Mouse (Mus musculus): ENCODE results near the gene Ryr2.
"Not testable (repeated sequence)": the region's sequence is repeated elsewhere in the genome, so short reads cannot be mapped to it uniquely, and the experiment has no call there.

Ryr2 gene

GRCm38 (mm10) chr13:12106662-12107632 lies at the start of gene Ryr2:
TSS of gene Ryr2 (minus strand) at chr13:12106945.
- peak; percentile 59 for DNase-seq (ENCODE audit: low spot score)

- DNase-seq (ENCODE audit: low spot score) = no peak
These were observed 47.2 kb upstream of the Ryr2 start for GRCm38 (mm10) chr13:12153922-12154321.

- no peak for DNase-seq (ENCODE audit: low spot score)
These were observed 40.3 kb upstream of the Ryr2 start for GRCm38 (mm10) chr13:12146918-12147507.

GRCm38 (mm10) chr13:12146402-12146801 lies 39.7 kb upstream of the Ryr2 start:
- no peak for DNase-seq (ENCODE audit: low spot score)

- DNase-seq (ENCODE audit: low spot score) = no peak
These were observed 36.6 kb upstream of the Ryr2 start for GRCm38 (mm10) chr13:12143347-12143746.

- not testable (repeated sequence) for DNase-seq (ENCODE audit: low spot score)
These were observed 29.7 kb upstream of the Ryr2 start for GRCm38 (mm10) chr13:12136461-12136860.

GRCm38 (mm10) chr13:12133549-12133948 lies 26.8 kb upstream of the Ryr2 start:
- DNase-seq (ENCODE audit: low spot score) = no peak

- no peak for DNase-seq (ENCODE audit: low spot score)
These were observed 25.5 kb upstream of the Ryr2 start for GRCm38 (mm10) chr13:12132160-12132710.

GRCm38 (mm10) chr13:12129121-12129520 lies 22.4 kb upstream of the Ryr2 start:
- DNase-seq (ENCODE audit: low spot score) = no peak

- no peak for DNase-seq (ENCODE audit: low spot score)
These were observed 19.4 kb upstream of the Ryr2 start for GRCm38 (mm10) chr13:12126099-12126498.

GRCm38 (mm10) chr13:12124940-12125540 lies 18.3 kb upstream of the Ryr2 start:
- no peak for DNase-seq (ENCODE audit: low spot score)

GRCm38 (mm10) chr13:12115551-12115950 lies 8.8 kb upstream of the Ryr2 start:
- DNase-seq (ENCODE audit: low spot score) = no peak

- no peak for DNase-seq (ENCODE audit: low spot score)
These were observed 8.1 kb upstream of the Ryr2 start for GRCm38 (mm10) chr13:12114816-12115215.

GRCm38 (mm10) chr13:12108955-12109354 lies 2.2 kb upstream of the Ryr2 start:
- no peak for DNase-seq (ENCODE audit: low spot score)

GRCm38 (mm10) chr13:12105830-12106628 lies 716 bp downstream of the Ryr2 start:
- peak; percentile 7 for DNase-seq (ENCODE audit: low spot score)

- DNase-seq (ENCODE audit: low spot score) = no peak
These were observed 1.4 kb downstream of the Ryr2 start for GRCm38 (mm10) chr13:12105231-12105829.

GRCm38 (mm10) chr13:12104318-12104717 lies 2.4 kb downstream of the Ryr2 start:
- DNase-seq (ENCODE audit: low spot score) = no peak

GRCm38 (mm10) chr13:12103017-12103416 lies 3.7 kb downstream of the Ryr2 start:
- no peak for DNase-seq (ENCODE audit: low spot score)

GRCm38 (mm10) chr13:12099446-12099845 lies 7.3 kb downstream of the Ryr2 start:
- no peak for DNase-seq (ENCODE audit: low spot score)

- DNase-seq (ENCODE audit: low spot score) = no peak
These were observed 7.8 kb downstream of the Ryr2 start for GRCm38 (mm10) chr13:12098981-12099380.

GRCm38 (mm10) chr13:12096382-12096932 lies 10.3 kb downstream of the Ryr2 start:
- no peak for DNase-seq (ENCODE audit: low spot score)

Measured in ovary, adult 18-20 months (tissue).